Mouse (Mus musculus) neutrophil, adult 59 days (primary cell): ENCODE data around the gene Gm10800. TPM values are rescaled to one million over a fixed set of nuclear protein-coding genes. Genes with fewer than 3 reads are reported as not detected.

ENCODE experiments used
- total RNA-seq, 2 experiments: library from RNA; stranded (reverse); gene quantifications; 1 replicate in 1 of 2; 2 replicates in 1 of 2; pipeline ENCODE4 v1.2.4; 2023

Gm10800 gene
- 1 to 10 TPM; 3.0 to 3.1 TPM for total RNA-seq

DNA sequence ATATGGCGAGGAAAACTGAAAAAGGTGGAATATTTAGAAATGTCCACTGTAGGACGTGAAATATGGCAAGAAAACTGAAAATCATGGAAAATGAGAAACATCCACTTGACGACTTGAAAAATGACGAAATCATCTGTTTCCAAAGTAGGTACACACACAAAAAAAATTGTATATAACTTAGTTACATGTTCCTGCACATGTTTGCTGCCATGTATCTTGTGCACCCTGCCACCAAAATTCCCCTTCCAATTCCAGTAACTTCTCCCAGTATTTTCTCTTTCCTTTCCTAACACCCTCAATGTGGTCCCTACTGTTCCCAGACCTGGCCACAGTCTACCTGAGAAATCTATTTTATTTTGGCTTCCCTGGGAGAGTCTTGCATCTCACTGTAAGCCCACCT lies at the start of gene Gm10800:
Gm10800 (minus strand) TSS at position 101 of the 400 bp plus-strand sequence.

DNA sequence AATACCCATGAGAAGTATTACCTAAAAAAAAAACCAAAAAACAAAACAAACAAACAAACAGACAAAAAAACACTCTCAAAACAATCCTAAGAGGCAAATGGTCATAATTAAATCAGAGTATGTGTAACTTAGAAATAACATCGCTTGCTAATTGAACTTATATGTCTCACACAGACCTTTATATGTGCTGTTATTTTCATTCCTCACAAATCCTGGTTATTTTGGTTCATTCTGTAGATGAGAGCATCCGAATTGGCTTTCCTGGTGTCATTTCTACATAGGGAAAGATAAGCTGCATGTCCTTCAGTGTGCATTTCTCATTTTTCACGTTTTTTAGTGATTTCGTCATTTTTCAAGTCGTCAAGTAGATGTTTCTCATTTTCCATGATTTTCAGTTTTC lies 5.2 kb downstream of the Gm10800 start, which contains the start of gene Gm10801:
Gm10801 (plus strand) TSS at position 301 of the 400 bp plus-strand sequence.

Other genes with a start within 250 kb of the Gm10800 start
- 1 to 10 TPM; 1.9 to 3.8 TPM for gene Gm10801, start 5.1 kb downstream of the Gm10800 start, total RNA-seq